Mouse (Mus musculus): ENCODE results near the gene Tmprss2.

Gene Tmprss2

GRCm38 (mm10) chr16:97610939-97611338 is at the start of gene Tmprss2:
TSS of gene Tmprss2 (minus strand) at chr16:97611195.
- no peak for DNase-seq (ENCODE audit: low read depth, low spot score)

- no peak for DNase-seq (ENCODE audit: low read depth, low spot score)
Measured at GRCm38 (mm10) chr16:97659225-97659658, 48.2 kb upstream of the Tmprss2 start.

GRCm38 (mm10) chr16:97658481-97658880 is 47.5 kb upstream of the Tmprss2 start:
- no peak for DNase-seq (ENCODE audit: low read depth, low spot score)

GRCm38 (mm10) chr16:97655800-97656199 is 44.8 kb upstream of the Tmprss2 start:
- no peak for DNase-seq (ENCODE audit: low read depth, low spot score)

GRCm38 (mm10) chr16:97649522-97650188 is 38.7 kb upstream of the Tmprss2 start:
- no peak for DNase-seq (ENCODE audit: low read depth, low spot score)

GRCm38 (mm10) chr16:97644681-97645080 is 33.7 kb upstream of the Tmprss2 start:
- DNase-seq (ENCODE audit: low read depth, low spot score), result no peak

GRCm38 (mm10) chr16:97639630-97640029 is 28.6 kb upstream of the Tmprss2 start:
- DNase-seq (ENCODE audit: low read depth, low spot score), result no peak

GRCm38 (mm10) chr16:97632880-97633484 is 22.0 kb upstream of the Tmprss2 start:
- DNase-seq (ENCODE audit: low read depth, low spot score), result no peak

- DNase-seq (ENCODE audit: low read depth, low spot score), result no peak
Measured at GRCm38 (mm10) chr16:97623166-97623565, 12.2 kb upstream of the Tmprss2 start.

GRCm38 (mm10) chr16:97622383-97622889 is 11.4 kb upstream of the Tmprss2 start:
- DNase-seq (ENCODE audit: low read depth, low spot score), result no peak

- DNase-seq (ENCODE audit: low read depth, low spot score), result no peak
Measured at GRCm38 (mm10) chr16:97618285-97618684, 7.3 kb upstream of the Tmprss2 start.

- DNase-seq (ENCODE audit: low read depth, low spot score), result no peak
Measured at GRCm38 (mm10) chr16:97612009-97612408, 1.0 kb upstream of the Tmprss2 start.

GRCm38 (mm10) chr16:97610246-97610645 is 749 bp downstream of the Tmprss2 start:
- no peak for DNase-seq (ENCODE audit: low read depth, low spot score)

- no peak for DNase-seq (ENCODE audit: low read depth, low spot score)
Measured at GRCm38 (mm10) chr16:97609676-97610075, 1.3 kb downstream of the Tmprss2 start.

- DNase-seq (ENCODE audit: low read depth, low spot score), result no peak
Measured at GRCm38 (mm10) chr16:97607956-97608355, 3.0 kb downstream of the Tmprss2 start.

GRCm38 (mm10) chr16:97606829-97607228 is 4.2 kb downstream of the Tmprss2 start:
- no peak for DNase-seq (ENCODE audit: low read depth, low spot score)

GRCm38 (mm10) chr16:97605957-97606721 is 4.9 kb downstream of the Tmprss2 start:
- no peak for DNase-seq (ENCODE audit: low read depth, low spot score)

- peak; percentile 14 for DNase-seq (ENCODE audit: low read depth, low spot score)
Measured at GRCm38 (mm10) chr16:97602256-97602655, 8.7 kb downstream of the Tmprss2 start.

GRCm38 (mm10) chr16:97600591-97600990 is 10.4 kb downstream of the Tmprss2 start:
- no peak for DNase-seq (ENCODE audit: low read depth, low spot score)

- no peak for DNase-seq (ENCODE audit: low read depth, low spot score)
Measured at GRCm38 (mm10) chr16:97598046-97598445, 12.9 kb downstream of the Tmprss2 start.

- no peak for DNase-seq (ENCODE audit: low read depth, low spot score)
Measured at GRCm38 (mm10) chr16:97593816-97594509, 17.0 kb downstream of the Tmprss2 start.

- no peak for DNase-seq (ENCODE audit: low read depth, low spot score)
Measured at GRCm38 (mm10) chr16:97593057-97593456, 17.9 kb downstream of the Tmprss2 start.
